Mouse (Mus musculus) lung, adult 18-20 months (tissue): ENCODE measurements around the gene Nptxr.

ENCODE experiments used
- DNase-seq, 2 experiments: peaks; one replicate each; pipeline ENCODE4 v3.0.0; 2022; ENCODE audit warnings: mixed read lengths in 2 of 2

Nptxr gene

DNA sequence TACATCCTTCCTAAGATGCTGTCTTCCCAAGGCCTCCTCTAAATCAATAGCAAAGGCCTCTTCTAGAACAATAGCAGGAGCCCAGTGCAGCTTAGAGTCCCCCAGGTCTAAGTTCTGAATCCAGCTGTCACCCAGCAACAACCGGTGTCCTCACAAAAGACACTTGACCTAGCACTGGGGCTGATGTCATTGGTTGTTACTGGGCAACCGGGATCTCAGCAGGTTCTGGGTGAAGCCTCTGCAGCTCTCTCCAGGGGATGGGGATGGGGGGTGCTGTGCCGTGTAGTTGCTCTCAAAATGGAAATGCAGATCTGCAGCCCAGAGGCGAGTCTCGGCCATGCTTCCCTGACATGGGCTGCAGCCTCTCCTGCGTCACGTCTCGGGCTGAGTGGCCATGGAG lies 16.8 kb downstream of the Nptxr start:
- no peak for DNase-seq

DNA sequence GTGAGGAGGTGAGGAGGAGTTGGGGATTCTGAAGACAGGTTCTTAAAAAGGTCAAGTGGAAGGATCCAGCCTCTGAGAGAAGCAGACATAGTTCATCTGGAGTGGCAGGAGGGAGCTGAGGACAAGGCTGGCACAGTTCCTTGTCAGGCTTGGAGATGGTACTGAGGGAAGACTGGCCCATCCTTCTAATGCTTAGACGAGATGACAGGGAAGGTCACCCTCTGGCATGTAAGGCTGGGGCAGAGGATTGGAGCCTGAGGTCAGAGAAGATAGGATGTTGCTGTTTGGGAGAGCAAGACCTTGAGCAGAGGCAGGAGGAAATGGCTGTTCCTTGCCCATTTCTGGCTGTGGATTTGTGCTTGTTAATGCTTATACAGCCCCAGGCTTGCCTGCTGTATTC lies 19.5 kb downstream of the Nptxr start:
- no peak for DNase-seq

DNA sequence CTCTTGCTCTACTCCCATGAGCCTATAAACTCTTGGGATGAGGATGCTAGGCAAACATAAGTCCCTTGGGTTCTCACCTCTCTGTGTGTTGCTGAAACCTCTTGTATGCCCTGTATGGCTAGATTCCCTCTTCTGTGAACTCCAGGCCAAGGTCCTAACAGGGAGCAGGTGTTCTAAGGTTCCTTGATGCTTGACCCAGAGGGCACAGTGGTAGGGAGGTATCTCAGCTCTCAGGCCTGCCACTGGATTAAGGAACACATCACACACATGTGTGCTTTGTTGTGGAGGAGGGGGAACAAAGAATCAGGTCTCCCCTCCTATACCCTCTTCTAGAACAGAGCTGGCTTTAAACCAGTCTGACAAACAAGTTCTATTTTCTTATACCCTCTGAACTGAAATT lies 26.8 kb downstream of the Nptxr start, which contains the start of gene Dnal4:
Gene Dnal4, minus strand, starts transcription at position 101 of the 400 bp plus-strand sequence.
- no peak for DNase-seq

DNA sequence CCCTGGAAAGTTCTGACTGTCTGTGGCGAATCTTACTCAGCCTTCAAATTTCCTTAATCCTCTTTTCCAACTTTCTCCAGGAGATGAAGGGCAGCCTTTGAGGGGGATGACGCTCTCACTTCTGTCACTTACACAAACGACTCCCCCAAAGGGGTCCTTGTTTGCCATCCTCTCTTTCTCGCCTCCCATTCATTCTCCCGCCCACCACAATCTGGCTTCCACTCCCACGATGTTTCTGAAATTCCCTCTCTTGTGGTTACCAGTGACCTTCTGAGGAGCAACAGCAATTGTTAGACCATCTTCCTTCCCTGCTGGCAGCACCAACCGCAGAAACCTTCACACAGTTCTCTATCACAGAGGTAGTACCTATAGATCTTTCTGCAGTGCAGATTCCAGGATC lies 28.9 kb downstream of the Nptxr start:
- no peak for DNase-seq

DNA sequence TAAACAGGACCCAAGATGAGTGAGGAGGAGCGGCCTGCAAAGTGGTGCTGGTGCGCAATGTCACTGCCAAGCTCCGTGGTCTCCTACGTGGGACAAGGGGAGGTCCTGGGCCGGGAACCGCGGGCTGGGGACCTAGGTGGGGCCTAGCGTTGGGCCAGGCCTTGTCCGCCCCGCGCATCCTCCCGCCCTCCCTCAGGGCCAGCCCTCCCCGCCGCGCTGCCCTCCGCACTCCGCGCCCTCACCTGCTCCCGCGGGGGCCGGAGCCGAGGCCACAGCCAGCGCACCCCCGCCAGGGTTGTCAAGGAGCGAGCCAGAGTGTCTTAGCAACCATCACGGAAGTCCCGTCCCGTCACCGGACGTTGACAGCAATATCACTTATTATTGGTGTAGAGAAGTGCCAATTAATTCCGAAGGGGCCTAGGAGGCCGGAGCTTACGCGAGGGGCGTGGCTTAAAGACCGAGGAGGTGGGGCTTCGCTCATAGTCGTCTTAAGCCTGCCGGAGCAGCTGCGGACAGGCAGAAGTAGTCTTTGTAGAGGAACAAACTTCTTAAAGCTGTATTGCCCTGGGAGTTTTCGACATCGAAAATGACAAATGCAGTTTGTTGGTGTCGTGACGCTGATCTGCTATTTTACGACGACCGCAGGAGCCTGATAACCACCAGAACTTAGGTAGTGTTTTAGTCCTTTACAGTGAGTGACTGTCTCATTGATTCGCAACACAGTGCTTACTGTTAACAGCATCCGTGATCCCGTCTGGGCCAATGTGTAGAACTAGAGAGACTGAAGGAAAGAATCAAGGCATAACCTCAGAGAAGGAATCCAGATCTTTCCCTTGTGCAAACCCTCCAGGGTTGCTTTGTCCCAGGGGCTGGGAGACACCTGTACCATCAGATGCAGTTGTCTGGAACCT lies 30.2 kb downstream of the Nptxr start:
- DNase-seq = peak; percentile 98

DNA sequence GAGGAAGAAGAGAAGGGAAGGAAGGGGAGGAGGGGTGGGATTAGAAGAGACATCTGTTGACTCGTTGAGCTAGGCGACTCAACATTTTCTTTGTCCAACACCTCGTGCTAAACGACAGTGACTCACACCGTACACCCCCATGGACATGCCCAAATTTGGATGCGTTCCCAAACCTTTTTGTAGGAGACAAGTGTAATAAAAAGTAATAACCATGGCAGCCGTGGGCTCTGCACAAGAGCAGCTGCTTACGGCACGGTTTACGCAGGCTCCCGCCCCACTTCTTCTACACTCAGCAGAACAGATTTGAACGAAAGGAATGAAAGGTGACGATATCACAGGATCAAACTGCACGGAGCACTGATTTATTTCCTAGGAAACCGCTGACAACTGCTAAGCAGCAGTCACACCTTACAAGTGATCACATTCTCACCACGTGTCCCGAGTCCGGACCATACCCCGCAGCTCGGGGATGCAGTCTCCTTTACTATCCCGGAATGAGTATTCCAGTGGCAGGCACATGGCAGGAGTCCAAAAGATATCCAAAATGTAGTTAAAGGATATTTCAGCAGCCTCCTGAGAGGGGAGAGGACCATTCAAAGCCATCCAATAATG lies 33.8 kb downstream of the Nptxr start:
- no peak for DNase-seq

DNA sequence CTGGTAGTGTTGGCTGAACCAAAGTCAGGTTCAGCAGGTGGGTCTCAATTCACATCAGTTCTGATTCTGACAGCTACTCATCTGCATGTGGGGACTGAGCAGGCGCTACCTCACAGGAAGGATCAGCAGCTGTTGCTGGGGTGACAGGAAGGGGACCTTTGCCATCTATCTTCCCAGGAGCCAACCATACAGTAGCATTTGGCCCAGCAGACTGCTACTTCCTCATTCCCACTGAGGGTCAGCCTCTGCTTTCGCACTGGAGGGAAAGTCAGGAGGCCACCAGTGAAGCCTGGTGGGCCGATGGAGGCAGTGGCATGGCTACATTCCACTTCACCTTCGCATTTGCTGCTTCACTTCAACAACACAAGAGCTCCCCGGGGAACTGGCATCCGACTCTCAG lies 36.3 kb downstream of the Nptxr start:
- DNase-seq = no peak

DNA sequence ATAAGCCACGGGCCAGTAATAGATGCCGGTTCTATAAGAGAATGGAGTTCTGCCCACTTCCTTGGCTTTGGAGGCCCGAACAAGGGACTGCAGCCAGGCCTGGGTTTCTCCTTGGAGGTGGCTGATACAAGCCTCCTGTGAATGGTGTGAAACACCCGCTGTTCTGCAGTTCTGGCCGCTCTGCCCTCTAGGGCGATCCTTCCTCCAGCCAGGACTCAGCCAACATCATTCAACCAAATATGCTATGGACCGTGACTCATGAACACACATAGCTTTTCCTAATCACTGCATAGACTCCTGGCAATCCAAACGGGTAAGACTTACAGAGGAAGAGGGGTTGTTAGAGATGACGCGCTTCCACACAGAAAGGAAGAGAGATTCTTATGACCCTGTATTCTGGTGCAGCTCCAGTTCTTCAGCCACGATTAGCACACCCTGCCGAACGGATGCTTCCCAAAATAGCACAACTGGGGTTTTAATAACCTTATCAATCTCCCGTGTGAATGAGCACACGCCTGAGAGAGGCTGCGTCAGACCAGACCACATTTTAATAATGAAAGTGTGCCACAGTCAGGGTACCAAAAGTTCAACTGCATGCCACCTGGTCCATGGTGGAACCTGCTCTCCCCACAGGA lies 37.1 kb downstream of the Nptxr start:
- no peak for DNase-seq

DNA sequence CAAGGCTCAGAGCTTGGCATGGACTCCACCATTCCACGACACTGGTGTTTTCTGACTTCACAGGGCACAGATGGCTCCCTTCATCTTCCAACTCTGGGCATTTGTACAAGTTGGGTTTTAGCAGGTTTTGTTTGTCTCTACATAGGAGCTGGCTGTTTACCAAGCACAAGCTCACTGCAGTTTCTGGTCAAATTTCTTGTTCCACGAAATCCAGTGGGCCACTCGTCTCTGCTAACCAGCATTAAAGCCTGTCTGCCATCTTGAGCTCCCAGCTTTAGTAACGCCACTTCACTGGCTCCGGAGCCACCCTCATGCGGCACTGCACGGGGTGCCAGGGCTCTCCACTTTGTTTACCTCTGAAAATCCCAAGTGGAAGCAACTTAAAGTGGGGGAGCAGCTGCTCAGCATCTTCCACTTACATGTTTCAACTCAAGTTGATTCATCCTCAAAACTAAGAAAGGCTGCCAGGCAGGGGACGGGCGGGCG lies 37.9 kb downstream of the Nptxr start:
- DNase-seq = peak in 1 of 2 experiments; percentile 30

DNA sequence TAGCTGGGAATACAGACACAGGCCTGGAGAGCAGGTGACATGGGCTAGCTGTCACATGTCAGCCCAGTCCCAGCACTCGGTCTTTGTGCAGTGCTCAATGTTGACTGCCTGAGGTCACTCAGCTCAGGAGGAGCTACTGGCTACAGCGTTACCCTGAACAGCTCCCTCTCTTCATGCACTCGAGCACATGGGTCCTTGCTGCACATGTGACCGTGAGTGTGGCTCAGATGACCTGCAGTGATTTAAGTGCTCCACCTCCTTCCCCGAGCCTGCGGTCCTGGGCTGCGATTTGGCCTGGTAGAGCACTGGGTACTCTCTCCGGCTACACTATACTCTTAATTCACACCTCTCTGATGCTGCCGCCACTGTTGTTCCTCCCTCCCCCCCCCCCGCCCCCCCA lies 38.4 kb downstream of the Nptxr start:
- DNase-seq = peak; percentile 50 to 55

DNA sequence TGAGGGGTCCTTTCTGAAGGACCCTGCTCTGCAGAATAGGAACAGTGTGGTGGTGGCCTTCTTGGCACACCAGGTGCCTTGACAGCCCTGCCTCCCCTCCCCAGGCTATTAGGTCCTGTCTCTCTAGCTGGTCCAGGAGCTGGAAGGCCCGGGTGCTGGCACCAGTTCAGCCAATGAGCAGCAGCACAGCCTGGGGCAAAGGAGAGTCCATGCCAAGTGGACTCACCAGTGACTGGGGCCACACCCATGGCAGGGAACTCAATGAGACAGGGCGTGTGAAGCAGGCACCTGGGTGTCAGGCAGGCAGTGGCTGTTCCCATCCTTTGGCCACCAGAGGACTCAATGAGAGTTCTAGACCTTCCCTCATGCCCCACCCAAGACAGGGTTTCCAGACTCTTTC lies 39.2 kb downstream of the Nptxr start:
- DNase-seq = peak; percentile 43 to 47

DNA sequence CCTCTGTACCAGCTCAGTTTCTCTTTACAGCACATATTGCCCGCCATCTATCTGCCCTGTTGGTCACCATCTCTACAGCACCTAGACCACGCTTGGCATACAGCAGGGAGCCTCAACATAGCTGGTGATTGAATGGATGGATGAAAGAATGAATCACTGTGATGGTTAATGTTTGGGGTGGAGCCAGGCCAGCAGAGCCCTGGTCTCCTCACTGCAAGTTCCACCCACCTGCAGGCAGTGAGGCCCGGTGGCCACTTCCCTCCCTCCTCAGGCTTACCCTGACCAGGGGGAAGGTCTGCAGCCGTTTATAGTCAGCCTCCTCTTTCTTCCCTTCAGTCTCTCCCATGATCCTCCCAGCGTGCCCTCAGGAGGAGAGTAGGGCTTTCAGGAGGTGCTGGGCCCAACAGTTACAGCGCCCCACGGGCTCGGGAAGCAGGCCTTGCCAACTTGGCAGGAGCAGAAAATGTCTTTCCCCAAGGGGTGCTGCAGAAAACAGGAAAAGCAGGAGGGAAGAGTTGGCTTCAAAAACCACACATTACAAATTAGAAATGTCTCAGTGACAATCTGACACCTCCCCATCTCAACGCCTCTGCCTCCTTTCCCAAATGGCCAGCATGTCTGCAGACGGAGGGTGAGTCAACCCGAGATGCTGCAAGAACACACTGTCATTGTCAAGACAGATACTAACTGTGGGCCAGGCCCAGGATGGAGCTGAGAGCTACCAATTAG lies 39.9 kb downstream of the Nptxr start:
- DNase-seq = no peak

DNA sequence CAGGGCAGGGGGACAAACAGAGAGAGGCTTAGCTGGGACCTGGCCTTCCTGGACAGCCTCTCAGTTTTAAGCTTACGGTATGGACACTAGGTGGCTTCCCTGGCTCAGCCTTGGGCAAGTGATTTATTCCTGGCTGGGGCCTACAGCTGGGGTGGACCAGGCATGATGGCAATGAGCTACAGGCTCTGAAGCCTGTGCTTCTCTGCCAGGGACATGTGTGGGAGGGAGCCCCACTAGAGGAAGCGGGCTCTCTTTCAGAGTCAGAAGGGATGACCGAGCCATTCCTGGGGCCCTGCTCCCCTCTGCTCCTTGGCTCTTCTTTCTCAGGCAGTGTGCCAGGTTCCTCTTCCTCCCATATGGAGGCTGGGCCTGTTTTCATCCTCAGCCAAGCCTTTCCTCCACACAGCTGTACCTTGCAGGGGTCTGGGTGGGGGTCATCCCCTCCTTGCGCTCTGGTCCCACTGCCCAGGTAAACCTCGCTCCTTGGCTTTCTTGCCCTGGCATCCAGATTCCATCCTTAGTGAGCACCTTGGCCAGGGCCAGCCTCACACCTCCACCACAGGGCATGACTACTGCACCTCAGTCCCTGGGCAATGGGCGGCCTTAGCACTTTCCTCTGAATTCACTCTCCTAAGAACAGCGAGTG lies 40.8 kb downstream of the Nptxr start:
- no peak for DNase-seq

DNA sequence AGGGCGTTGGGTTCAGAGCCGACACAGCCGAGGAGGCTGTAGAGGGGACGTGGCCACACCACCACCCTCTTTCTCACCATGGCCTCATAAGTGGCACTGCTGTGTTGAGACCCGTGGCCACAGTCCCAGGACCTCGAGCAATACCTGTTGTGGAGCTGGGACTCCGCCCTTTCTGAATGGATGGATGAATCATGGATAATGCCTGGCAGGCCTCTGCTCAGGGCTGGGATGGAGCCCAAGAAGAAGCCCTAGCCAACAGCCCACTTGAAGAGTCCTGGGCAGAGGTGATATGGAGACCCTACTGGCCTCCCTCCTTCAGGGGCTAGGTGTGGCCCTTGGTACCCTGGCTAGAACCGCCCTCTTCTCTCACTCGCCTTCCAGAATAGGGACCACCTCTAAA lies 41.6 kb downstream of the Nptxr start:
- no peak for DNase-seq

DNA sequence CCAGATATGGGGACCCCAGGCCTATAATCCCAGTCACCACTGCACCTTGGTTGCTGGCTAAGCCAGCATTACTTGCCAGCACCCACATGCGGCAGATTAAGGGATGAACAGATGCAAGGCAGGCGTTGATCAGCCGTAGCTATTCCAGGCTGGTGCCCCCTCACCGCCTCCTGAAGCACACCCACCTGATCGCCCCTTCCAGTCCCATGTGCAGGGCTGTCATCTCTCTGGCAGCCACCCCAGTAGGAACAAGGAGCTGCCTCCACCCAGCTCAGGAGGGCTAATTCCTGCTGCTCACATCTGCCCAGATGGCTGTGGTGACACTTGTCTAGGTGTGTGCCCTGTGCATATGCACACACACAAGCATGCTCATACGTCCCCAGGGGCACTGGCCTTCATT lies 43.6 kb downstream of the Nptxr start:
- DNase-seq = no peak

DNA sequence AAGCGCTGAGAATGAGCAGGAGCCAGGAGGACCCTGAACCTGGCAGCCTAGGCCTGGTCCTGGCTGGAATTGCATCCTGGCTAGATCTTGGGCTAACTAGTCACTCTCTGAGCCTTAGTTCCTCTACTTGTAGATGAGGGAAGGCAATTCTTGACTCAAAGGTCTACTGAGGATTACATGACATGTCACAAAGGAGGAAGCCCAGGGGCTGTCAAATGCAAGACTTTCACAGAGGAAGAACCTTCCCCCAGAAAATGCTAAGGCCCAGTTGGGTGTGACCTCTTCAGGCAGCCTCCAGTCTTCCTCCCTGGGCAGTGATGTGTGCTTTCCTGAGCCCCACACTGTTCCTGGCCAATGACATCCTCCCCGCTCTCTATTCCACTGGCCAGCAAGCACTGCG lies 47.4 kb downstream of the Nptxr start:
- DNase-seq = no peak

DNA sequence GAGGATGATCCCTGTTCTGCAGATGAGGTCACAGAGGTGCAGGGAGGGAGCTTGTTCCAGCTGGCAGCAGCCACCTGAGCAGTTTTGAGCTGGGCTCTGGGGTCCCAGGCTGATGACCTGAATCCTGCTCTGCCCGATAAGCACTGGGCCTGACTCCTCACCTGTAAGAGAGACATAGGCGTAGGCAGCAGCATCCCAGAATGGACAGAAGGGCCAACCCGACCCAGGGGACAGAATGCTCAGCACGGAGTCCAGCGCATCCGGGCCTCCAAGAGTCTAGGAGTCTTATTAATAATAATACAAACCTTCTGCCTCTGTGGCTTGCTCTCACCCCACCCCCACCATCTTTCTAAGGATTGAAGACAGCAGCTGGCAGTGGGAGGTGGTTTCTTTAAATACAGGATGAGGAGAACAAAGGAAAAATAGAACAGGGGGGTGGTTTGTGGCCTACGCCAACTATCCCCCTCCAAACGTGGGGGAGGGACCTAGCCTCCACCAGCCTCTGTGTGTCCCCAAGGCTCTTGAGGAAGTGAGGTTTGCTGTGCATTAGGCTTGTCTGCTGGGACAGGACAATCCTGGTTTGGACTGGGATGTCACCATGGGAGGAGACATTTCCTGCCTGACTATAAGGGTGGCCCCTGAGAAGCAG lies 48.5 kb downstream of the Nptxr start:
- DNase-seq = no peak

DNA sequence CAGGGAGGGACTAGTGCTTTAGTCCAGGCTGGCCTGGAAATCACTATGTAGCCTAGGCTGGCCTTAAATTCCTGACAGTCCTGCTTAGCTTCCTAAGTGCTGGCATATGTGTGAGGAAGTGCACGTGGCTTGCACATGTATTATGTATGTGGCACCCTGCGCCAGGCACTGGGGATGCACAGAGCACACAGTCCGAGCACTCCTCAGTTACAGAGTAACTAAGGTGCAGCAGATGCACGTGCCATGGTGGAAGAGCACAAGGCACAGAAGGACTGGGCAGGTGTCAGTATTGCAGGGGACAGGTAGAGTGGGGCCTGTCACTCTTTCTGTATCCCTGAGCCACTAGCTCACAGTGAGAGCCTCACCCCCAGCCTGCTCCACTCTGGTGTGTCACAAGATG lies 49.4 kb downstream of the Nptxr start:
- no peak for DNase-seq

DNA sequence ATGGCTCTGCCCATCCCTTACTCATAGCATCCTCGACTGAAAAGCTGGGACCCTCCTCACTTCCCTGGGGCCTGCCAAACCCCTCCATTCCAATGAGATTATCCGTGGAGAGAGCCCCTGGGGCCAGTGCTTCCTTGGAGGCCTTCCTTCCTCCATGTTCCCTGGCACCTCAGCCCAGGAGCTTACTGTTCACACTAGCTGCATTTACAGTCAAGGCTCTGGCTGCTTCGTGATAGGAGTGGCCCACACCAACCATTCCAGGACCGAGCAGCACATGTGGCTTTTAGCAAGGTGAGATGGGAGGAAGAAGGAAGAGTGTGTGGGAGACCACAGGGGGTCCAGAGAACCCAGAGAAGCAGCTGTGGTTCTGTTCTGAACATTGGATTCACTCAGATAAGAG lies 50.7 kb downstream of the Nptxr start:
- no peak for DNase-seq

DNA sequence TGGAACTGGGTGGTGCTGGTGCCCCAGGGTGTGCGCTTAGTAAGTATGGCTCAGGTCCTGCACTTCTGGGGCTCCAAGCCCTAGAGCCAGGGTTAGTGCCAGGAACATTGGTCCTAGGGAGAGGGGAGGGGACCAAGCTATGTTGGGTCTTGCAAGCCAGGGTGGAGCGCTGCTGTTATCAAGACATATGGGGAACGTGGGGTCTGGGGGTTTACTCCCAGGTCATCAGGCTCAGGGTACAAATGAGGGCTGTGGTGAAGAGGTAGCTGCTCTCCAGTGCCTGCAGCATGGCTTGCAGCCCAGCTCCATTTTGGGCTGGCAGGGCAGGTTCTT lies 51.2 kb downstream of the Nptxr start:
- no peak for DNase-seq

DNA sequence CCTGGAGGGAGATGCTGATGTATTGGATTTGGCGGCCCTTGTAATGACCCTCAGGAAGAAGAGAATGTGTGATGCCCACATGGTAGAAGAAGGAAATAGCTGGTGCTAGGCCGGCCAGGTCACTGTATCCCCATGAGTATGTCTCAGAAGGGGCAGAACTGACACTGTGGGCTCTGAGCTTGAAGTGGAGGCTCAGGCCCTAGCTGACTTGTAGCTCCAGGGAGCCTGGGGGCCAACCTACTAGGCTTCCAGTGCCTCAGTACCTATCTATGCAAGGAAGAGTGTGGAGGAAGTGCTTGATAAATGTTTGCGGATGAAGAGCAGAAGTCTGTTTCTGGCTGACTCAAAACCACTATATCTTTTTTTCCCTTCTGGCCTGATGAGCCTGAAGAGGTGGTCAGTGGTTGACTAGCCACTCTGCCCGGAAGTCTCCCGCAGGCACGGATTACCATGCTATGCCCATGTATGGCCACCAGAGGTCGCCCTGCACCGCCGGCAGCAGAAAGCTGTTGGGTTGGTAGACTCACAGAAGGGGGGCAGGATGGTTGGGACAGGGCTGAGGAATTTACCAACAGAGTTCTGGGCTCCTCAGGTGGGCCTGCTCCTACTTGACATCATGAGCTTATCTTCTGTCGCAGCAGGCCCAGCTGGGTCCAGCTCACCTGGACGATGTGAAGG lies 51.7 kb downstream of the Nptxr start:
- DNase-seq = peak; percentile 73 to 81

DNA sequence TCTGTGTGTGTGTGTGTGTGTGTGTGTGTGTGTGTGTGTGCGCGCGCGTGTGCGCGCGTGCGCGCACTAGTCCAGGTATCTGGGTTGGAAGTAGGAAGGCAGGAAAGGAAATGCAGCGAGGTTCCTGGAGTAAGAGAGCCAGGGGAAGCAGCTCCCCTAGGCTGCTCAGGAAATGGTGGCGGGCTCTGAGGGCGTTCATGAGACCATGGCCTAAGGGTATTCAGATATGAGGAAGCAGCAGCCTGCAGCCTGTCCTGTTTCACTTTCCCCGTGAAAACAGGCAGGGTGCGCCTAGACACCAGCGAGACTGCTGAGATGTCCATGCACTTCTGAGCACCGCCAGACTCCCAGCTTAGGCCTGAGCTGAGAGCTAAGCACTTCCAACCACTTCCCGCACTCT lies 52.8 kb downstream of the Nptxr start:
- no peak for DNase-seq
